In genomic region chr5:128027076-128027475, GRCm38 (mm10) we compare ENCODE assay signal across 9 mouse cellular contexts.
A peak's percentile ranks its signal among the peaks of the same experiment; 100 is the strongest.
DNase-seq lines count a peak whose midpoint lies in the region.
"Had no signal": no experiment of that assay in that cellular context is flagged by ENCODE, and none has a peak within 500 bp of the region (broad histone marks: within the 10 kb centered on the region; RNA-seq: fewer than 3 reads in every experiment).

No protein-coding gene starts in this region.

- peak; percentile 63 for DNase-seq in embryo, embryonic 10 days (ENCODE audit: low spot score)
- DNase-seq in embryo, embryonic 11 days: no peak
- DNase-seq in embryo, embryonic 10.5 days (ENCODE audit: low spot score): peak; percentile 22
- DNase-seq in layer of hippocampus, postnatal 10 days (ENCODE audit: low spot score in 2 of 2): peak; percentile 27 to 39
- peak; percentile 63 to 69 for DNase-seq in right cerebral cortex, adult 2 months (ENCODE audit: low spot score in 2 of 2)
- DNase-seq in gastrocnemius, postnatal 36 days: no peak
- DNase-seq in spleen, postnatal 14 days (ENCODE audit: low spot score in 2 of 2): no peak
- DNase-seq in retina, postnatal 1 day: no peak
- DNase-seq: thymus, postnatal 4 days had no signal

- intact Hi-C loops in gastrocnemius, postnatal 36 days (cut with DNase I): no loop called here

Comparison
In these comparisons a context has a peak if more than half of its experiments do, and no peak if none do; other contexts are left out.
1. DNase-seq: peak in embryo, embryonic 10 days (single experiment), embryo, embryonic 10.5 days (single experiment), layer of hippocampus, postnatal 10 days (2 of 2) and right cerebral cortex, adult 2 months (2 of 2); none in embryo, embryonic 11 days (single experiment), gastrocnemius, postnatal 36 days (0 of 2), spleen, postnatal 14 days (0 of 2) and retina, postnatal 1 day (single experiment).